Mouse (Mus musculus) myocyte (in vitro differentiated cells): Measurements from ENCODE around the gene Atxn2l. TPM values are rescaled to one million over a fixed set of nuclear protein-coding genes. Genes with fewer than 3 reads are reported as not detected.

Source experiments
- H3K27me3 ChIP-seq: one replicate; pipeline ENCODE4 v1.6.1; 2011; ENCODE audit not compliant: control insufficient read depth, insufficient read depth, insufficient read length
- H3K36me3 ChIP-seq: one replicate; pipeline ENCODE4 v1.6.1; 2011; ENCODE audit not compliant: control insufficient read depth, insufficient read depth
- H3K4me2 ChIP-seq: one replicate; pipeline ENCODE4 v1.6.1; 2011; ENCODE audit warnings: low read depth, control low read depth
- H3K4me3 ChIP-seq: one replicate; pipeline ENCODE4 v1.5.1; 2011; ENCODE audit warnings: mild to moderate bottlenecking, control low read depth, moderate library complexity
- H3K79me2 ChIP-seq: one replicate; pipeline ENCODE4 v1.6.1; 2011; ENCODE audit not compliant: control insufficient read depth, insufficient read depth
- H3ac ChIP-seq: one replicate; pipeline ENCODE4 v1.6.1; 2011; ENCODE audit not compliant: control insufficient read depth, insufficient read length
- CEBPB ChIP-seq: IDR thresholded peaks from 2 replicates; pipeline ENCODE4 v1.6.1; 2011; ENCODE audit warnings: mild to moderate bottlenecking, moderate library complexity; ENCODE audit not compliant: poor library complexity, insufficient read depth, severe bottlenecking
- E2F4 ChIP-seq: IDR thresholded peaks from one replicate; pipeline ENCODE4 v1.6.1; 2011; ENCODE audit warnings: mild to moderate bottlenecking, control low read depth, moderate library complexity; ENCODE audit not compliant: insufficient read depth
- MAX ChIP-seq: IDR thresholded peaks from one replicate; pipeline ENCODE4 v1.6.1; 2011; ENCODE audit warnings: low read depth, mild to moderate bottlenecking, control low read depth
- MYOD1 ChIP-seq, 3 experiments: IDR thresholded peaks; one replicate each; pipeline ENCODE4 v1.6.1; 2011; ENCODE audit warnings: control low read depth in 2 of 3, low read depth in 2 of 3, mild to moderate bottlenecking in 2 of 3, moderate library complexity in 1 of 3; ENCODE audit not compliant: insufficient read length in 2 of 3, control insufficient read depth in 1 of 3
- MYOG ChIP-seq, 3 experiments: IDR thresholded peaks; one replicate each; pipeline ENCODE4 v1.6.1; 2011; ENCODE audit warnings: control low read depth in 2 of 3, low read depth in 2 of 3, mild to moderate bottlenecking in 2 of 3; ENCODE audit not compliant: insufficient read length in 2 of 3, control insufficient read depth in 1 of 3, insufficient read depth in 1 of 3
- POLR2A ChIP-seq: IDR thresholded peaks from one replicate; pipeline ENCODE4 v1.6.1; 2011; ENCODE audit warnings: low read depth, mild to moderate bottlenecking, control low read depth, moderate library complexity; ENCODE audit not compliant: insufficient read length
- POLR2AphosphoS2 ChIP-seq: IDR thresholded peaks from one replicate; pipeline ENCODE4 v1.6.1; 2011; ENCODE audit warnings: low read depth, control low read depth; ENCODE audit not compliant: insufficient read length
- REST ChIP-seq: IDR thresholded peaks from one replicate; pipeline ENCODE4 v1.6.1; 2011; ENCODE audit warnings: mild to moderate bottlenecking, control low read depth, moderate library complexity; ENCODE audit not compliant: insufficient read depth, insufficient read length
- SRF ChIP-seq: IDR thresholded peaks from one replicate; pipeline ENCODE4 v1.6.1; 2011; ENCODE audit warnings: low read depth; ENCODE audit not compliant: control insufficient read depth, insufficient read length
- TCF12 ChIP-seq: IDR thresholded peaks from one replicate; pipeline ENCODE4 v1.6.1; 2011; ENCODE audit warnings: mild to moderate bottlenecking, control low read depth; ENCODE audit not compliant: poor library complexity, insufficient read depth, severe bottlenecking
- TCF3 ChIP-seq: IDR thresholded peaks from one replicate; pipeline ENCODE4 v1.6.1; 2011; ENCODE audit warnings: low read depth, control low read depth; ENCODE audit not compliant: insufficient read length
- USF1 ChIP-seq: IDR thresholded peaks from one replicate; pipeline ENCODE4 v1.6.1; 2011; ENCODE audit warnings: low read depth, mild to moderate bottlenecking, control low read depth, moderate library complexity
- polyA plus RNA-seq: library from polyadenylated mRNA; unstranded; fragments of >200 nt; fragmentation: generic; extraction: Trizol; gene quantifications from one replicate; pipeline ENCODE4 v1.2.1, GENCODE M21; 2012; ENCODE audit warnings: missing spikeins

Gene Atxn2l
- polyA plus RNA-seq, 1 experiment = 104 TPM

- TF ChIP-seq TCF3 (no peak), SRF (no peak), MYOG (IDR thresholded peaks at IDR 0.05; ENCODE audit: control insufficient read depth in 1 of 3, insufficient read depth in 1 of 3, insufficient read length in 2 of 3, low read depth in 2 of 3) (no peak), POLR2AphosphoS2 (peak; percentile 9), TCF12 (no peak)
- no peak overlapping the region for H3K4me3 ChIP-seq
- peaks cover 23% of the 10 kb centered on the region for H3K36me3 ChIP-seq
- peaks cover 9% of the 10 kb centered on the region for H3K79me2 ChIP-seq
- peak overlapping the region; percentile 32 for H3K4me2 ChIP-seq
- no peak overlapping the region for H3ac ChIP-seq
- H3K27me3 ChIP-seq = no peaks in the 10 kb centered on the region
Measured at GRCm38 (mm10) chr7:126467271-126467670, 36.0 kb downstream of the Atxn2l start.

GRCm38 (mm10) chr7:126466707-126467106, 36.5 kb downstream of the Atxn2l start:
- peak overlapping the region; percentile 32 for H3K4me2 ChIP-seq
- no peak overlapping the region for H3ac ChIP-seq
- H3K27me3 ChIP-seq = no peaks in the 10 kb centered on the region
- TF ChIP-seq MYOD1 (IDR thresholded peaks at IDR 0.05; ENCODE audit: control insufficient read depth in 1 of 3, insufficient read length in 2 of 3, low read depth in 2 of 3) (no peak), TCF12 (no peak), MYOG (IDR thresholded peaks at IDR 0.05; ENCODE audit: control insufficient read depth in 1 of 3, insufficient read depth in 1 of 3, insufficient read length in 2 of 3, low read depth in 2 of 3) (no peak), POLR2A (no peak), USF1 (no peak), REST (no peak), E2F4 (no peak), MAX (no peak), TCF3 (no peak)
- peaks cover 23% of the 10 kb centered on the region for H3K36me3 ChIP-seq
- no peak overlapping the region for H3K4me3 ChIP-seq
- peaks cover 10% of the 10 kb centered on the region for H3K79me2 ChIP-seq

DNA sequence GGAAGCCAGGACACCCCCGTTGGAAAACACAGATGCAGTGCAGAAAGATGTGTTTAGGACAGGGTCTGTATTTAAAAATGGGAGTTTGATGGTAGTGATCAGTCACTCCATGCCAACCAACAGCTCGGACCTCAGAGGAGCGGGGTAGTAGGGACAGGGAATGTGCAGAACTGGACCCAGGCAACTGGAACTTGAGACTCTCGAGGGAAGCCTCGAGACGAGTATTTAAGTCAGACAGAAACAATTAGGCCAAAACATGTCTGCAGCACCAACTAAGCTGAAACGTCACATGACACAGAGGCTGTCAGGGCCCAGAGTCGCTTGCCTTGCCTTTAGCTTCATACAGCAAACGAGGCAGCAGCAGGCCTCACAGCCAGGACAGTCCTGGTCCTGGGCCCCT, 37.1 kb downstream of the Atxn2l start:
- Histone ChIP-seq H3K79me2 (peaks cover 8% of the 10 kb centered on the region), H3K4me3 (no peak overlapping the region), H3K36me3 (peaks cover 18% of the 10 kb centered on the region), H3K4me2 (peak overlapping the region; percentile 62), H3K27me3 (no peaks in the 10 kb centered on the region), H3ac (no peak overlapping the region)
- TF ChIP-seq POLR2AphosphoS2 (peak; percentile 63), MYOG (IDR thresholded peaks at IDR 0.05; ENCODE audit: control insufficient read depth in 1 of 3, insufficient read depth in 1 of 3, insufficient read length in 2 of 3, low read depth in 2 of 3) (no peak), TCF3 (no peak)

DNA sequence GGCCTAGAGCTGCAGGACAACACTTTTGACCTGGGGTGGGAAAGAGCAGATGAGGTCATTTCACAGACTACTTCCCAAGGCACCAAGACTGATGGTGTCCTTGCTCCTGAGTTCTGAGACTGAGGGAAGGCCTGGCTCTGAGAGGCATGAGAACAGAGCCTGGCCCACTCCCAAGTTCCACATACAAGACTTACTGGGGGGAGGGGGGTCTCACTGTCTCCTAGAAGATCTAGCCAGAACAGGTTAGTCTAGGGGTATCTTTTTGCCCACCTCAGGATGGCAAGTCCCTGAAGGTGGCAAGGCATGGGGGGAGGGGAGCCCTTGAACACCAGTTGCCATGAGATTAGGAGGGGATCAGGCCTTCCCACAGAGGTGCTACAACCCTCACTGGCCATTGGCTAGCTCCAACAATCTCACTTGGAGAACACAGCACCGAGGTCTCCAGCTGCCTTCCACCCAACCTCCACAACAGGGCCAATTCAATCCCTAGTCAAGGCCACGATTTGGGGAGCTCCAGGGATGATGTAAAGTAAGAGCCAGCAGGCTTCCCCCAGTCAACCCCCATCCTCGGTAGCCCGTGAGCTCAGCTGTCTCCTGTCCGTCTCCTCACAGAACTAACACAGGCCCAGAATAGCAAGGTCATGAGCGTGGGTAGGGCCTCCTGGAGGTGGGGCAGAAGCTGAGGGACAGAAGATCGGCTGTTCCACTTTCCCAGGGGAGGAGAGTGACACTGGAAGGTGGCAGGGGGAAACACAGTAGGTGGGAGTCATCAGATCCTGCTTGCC, 37.8 kb downstream of the Atxn2l start:
- peaks cover 8% of the 10 kb centered on the region for H3K79me2 ChIP-seq
- peak overlapping the region; percentile 54 for H3K4me3 ChIP-seq
- peak overlapping the region; percentile 82 for H3K4me2 ChIP-seq
- TF ChIP-seq TCF3 = peak; percentile 59
- peak; percentile 89 for TF ChIP-seq TCF12
- peak; percentile 47 to 87 (median 47) for TF ChIP-seq MYOG (IDR thresholded peaks at IDR 0.05; ENCODE audit: control insufficient read depth in 1 of 3, insufficient read depth in 1 of 3, insufficient read length in 2 of 3, low read depth in 2 of 3)
- TF ChIP-seq POLR2A = peak; percentile 45
- TF ChIP-seq MYOD1 (IDR thresholded peaks at IDR 0.05; ENCODE audit: control insufficient read depth in 1 of 3, insufficient read length in 2 of 3, low read depth in 2 of 3) = peak; percentile 95 to 97 (median 96)
- no peak for TF ChIP-seq E2F4
- TF ChIP-seq USF1 = no peak
- peak; percentile 67 for TF ChIP-seq POLR2AphosphoS2
- H3ac ChIP-seq = no peak overlapping the region
- no peaks in the 10 kb centered on the region for H3K27me3 ChIP-seq
- peaks cover 14% of the 10 kb centered on the region for H3K36me3 ChIP-seq

- Histone ChIP-seq H3K79me2 (peaks cover 8% of the 10 kb centered on the region), H3K36me3 (peaks cover 10% of the 10 kb centered on the region), H3K27me3 (no peaks in the 10 kb centered on the region), H3K4me2 (peak overlapping the region; percentile 82), H3ac (no peak overlapping the region), H3K4me3 (peak overlapping the region; percentile 54)
- peak in 1 of 3 experiments; percentile 12 for TF ChIP-seq MYOD1 (IDR thresholded peaks at IDR 0.05; ENCODE audit: control insufficient read depth in 1 of 3, insufficient read length in 2 of 3, low read depth in 2 of 3)
- no peak for TF ChIP-seq POLR2AphosphoS2
Measured at GRCm38 (mm10) chr7:126464836-126465235, 38.4 kb downstream of the Atxn2l start.

DNA sequence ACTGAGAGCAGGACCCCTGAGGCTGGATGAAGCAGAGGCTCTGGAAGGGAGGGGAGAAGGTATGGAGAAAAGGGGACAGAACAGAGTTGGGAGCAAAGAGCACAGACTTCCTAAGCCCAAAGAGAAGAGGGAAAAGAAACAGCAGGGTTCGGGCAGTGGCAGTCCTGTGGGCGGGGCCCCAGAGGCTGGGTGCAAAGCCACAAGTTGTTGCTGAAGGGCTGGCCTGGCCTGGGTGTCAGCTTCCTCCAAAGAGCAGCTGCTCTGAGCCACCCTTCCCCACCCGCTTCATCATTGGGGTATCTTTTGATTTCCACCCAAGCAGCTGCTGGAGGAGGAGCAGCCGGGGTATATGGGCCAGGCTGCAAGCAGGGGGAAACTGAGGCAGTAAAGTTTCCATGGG, 39.1 kb downstream of the Atxn2l start:
- Histone ChIP-seq H3K4me2 (peak overlapping the region; percentile 82), H3K36me3 (peaks cover 4% of the 10 kb centered on the region), H3K79me2 (peaks cover 8% of the 10 kb centered on the region), H3K27me3 (no peaks in the 10 kb centered on the region), H3ac (no peak overlapping the region), H3K4me3 (peak overlapping the region; percentile 54)
- TF ChIP-seq MYOD1 (IDR thresholded peaks at IDR 0.05; ENCODE audit: control insufficient read depth in 1 of 3, insufficient read length in 2 of 3, low read depth in 2 of 3) (peak; percentile 71 to 98 (median 92)), POLR2AphosphoS2 (peak; percentile 50), TCF12 (peak; percentile 58), REST (no peak), CEBPB (no peak), USF1 (no peak), MAX (no peak), TCF3 (peak; percentile 14), E2F4 (no peak), SRF (no peak), MYOG (IDR thresholded peaks at IDR 0.05; ENCODE audit: control insufficient read depth in 1 of 3, insufficient read depth in 1 of 3, insufficient read length in 2 of 3, low read depth in 2 of 3) (peak; percentile 76 to 98 (median 91)), POLR2A (no peak)
